Mouse (Mus musculus) embryonic facial prominence, embryonic 10.5 days (tissue): ENCODE measurements at regions not wholly inside any gene's neighbourhood (a gene's known extent, or its start where the extent isn't known, plus 50 kb on each side); places are given as distances from the start of the nearest gene placed in this dataset.
"Not testable (repeated sequence)": the region's sequence is repeated elsewhere in the genome, so short reads cannot be mapped to it uniquely, and the experiment has no call there.

ENCODE experiments used
- DNase-seq: peaks from one replicate; pipeline ENCODE4 v3.0.0-alpha.2; 2017; ENCODE audit warnings: low spot score
- H3K27ac ChIP-seq: fragments of 300-500 bp; sonication (generic); replicated peaks from 2 replicates; pipeline ENCODE4 v1.5.1; 2016; ENCODE audit warnings: mild to moderate bottlenecking
- H3K27me3 ChIP-seq: fragments of 300-500 bp; sonication (generic); replicated peaks from 2 replicates; pipeline ENCODE4 v1.6.1; 2016; ENCODE audit warnings: low read depth, mild to moderate bottlenecking; ENCODE audit not compliant: poor library complexity, severe bottlenecking
- H3K36me3 ChIP-seq: fragments of 300-500 bp; sonication (generic); replicated peaks from 2 replicates; pipeline ENCODE4 v1.6.1; 2016; ENCODE audit warnings: mild to moderate bottlenecking, moderate library complexity
- H3K4me1 ChIP-seq: fragments of 300-500 bp; sonication (generic); 2 replicates; pipeline ENCODE4 v1.6.1; 2016
- H3K4me3 ChIP-seq: fragments of 300-500 bp; sonication (generic); 2 replicates; pipeline ENCODE4 v1.5.1; 2016; ENCODE audit warnings: mild to moderate bottlenecking, moderate library complexity
- H3K9me3 ChIP-seq: fragments of 300-500 bp; sonication (generic); 2 replicates; pipeline ENCODE4 v1.6.1; 2016; ENCODE audit warnings: mild to moderate bottlenecking
- WGBS: fragments of 180-500 bp; shearing (Covaris S2); methylation state at CpG from one replicate; pipeline ENCODE4 v1.1.7; 2016; 5-methylcytosine and 5-hydroxymethylcytosine counted together

- H3K4me1 ChIP-seq: peaks cover 12% of the 10 kb centered on the region
- H3K9me3 ChIP-seq: peaks cover 3% of the 10 kb centered on the region; the same call in 1 of the 2 replicates
- no peak overlapping the region for H3K4me3 ChIP-seq
- H3K27ac ChIP-seq: no peak overlapping the region
- 93% methylated on average over 7 of the region's 7 CpGs for WGBS
- H3K36me3 ChIP-seq: no peaks in the 10 kb centered on the region
- H3K27me3 ChIP-seq: no peaks in the 10 kb centered on the region
- no peak for DNase-seq
Measured at GRCm38 (mm10) chr3:38268226-38268625, 216.4 kb downstream of the Ankrd50 start.

GRCm38 (mm10) chr3:38263261-38264141, 221.1 kb downstream of the Ankrd50 start:
- Histone ChIP-seq H3K9me3 (peaks cover 3% of the 10 kb centered on the region; the same call in 1 of the 2 replicates), H3K27me3 (no peaks in the 10 kb centered on the region), H3K27ac (no peak overlapping the region), H3K4me1 (peaks cover 31% of the 10 kb centered on the region), H3K4me3 (no peak overlapping the region), H3K36me3 (no peaks in the 10 kb centered on the region)
- no peak for DNase-seq
- 60% methylated on average over 16 of the region's 16 CpGs for WGBS

GRCm38 (mm10) chr3:38261326-38262075, 223.1 kb downstream of the Ankrd50 start:
- no peak overlapping the region for H3K4me3 ChIP-seq
- H3K4me1 ChIP-seq: peaks cover 47% of the 10 kb centered on the region
- peak overlapping the region; percentile 35 for H3K27ac ChIP-seq
- 63% methylated on average over 11 of the region's 11 CpGs for WGBS
- no peaks in the 10 kb centered on the region for H3K36me3 ChIP-seq
- H3K9me3 ChIP-seq: peaks cover 3% of the 10 kb centered on the region; the same call in 1 of the 2 replicates
- no peak for DNase-seq
- H3K27me3 ChIP-seq: no peaks in the 10 kb centered on the region

GRCm38 (mm10) chr3:38259223-38259622, 225.4 kb downstream of the Ankrd50 start:
- H3K36me3 ChIP-seq, H3K27me3 ChIP-seq, H3K9me3 ChIP-seq, DNase-seq, H3K4me3 ChIP-seq: not testable (repeated sequence)
- H3K4me1 ChIP-seq: peaks cover 47% of the 10 kb centered on the region
- H3K27ac ChIP-seq: 0 out of 2 replicates have a peak overlapping the region, but pooled peaks have one; percentile 54
- 94% methylated on average over 8 of the region's 8 CpGs for WGBS

GRCm38 (mm10) chr3:38257843-38258290, 226.8 kb downstream of the Ankrd50 start:
- no peaks in the 10 kb centered on the region for H3K27me3 ChIP-seq
- H3K9me3 ChIP-seq: no peaks in the 10 kb centered on the region
- H3K36me3 ChIP-seq: no peaks in the 10 kb centered on the region
- H3K27ac ChIP-seq: peak overlapping the region; percentile 27; the same call in 1 of the 2 replicates
- no peak overlapping the region for H3K4me3 ChIP-seq
- 71% methylated on average over 14 of the region's 14 CpGs for WGBS
- DNase-seq: no peak
- peaks cover 35% of the 10 kb centered on the region for H3K4me1 ChIP-seq

GRCm38 (mm10) chr3:38257076-38257842, 227.4 kb downstream of the Ankrd50 start:
- no peaks in the 10 kb centered on the region for H3K9me3 ChIP-seq
- H3K27me3 ChIP-seq: no peaks in the 10 kb centered on the region
- 66% methylated on average over 14 of the region's 14 CpGs for WGBS
- no peak for DNase-seq
- peak overlapping the region; percentile 27; the same call in 1 of the 2 replicates for H3K27ac ChIP-seq
- H3K4me3 ChIP-seq: no peak overlapping the region
- H3K36me3 ChIP-seq: no peaks in the 10 kb centered on the region
- peaks cover 31% of the 10 kb centered on the region for H3K4me1 ChIP-seq

DNA sequence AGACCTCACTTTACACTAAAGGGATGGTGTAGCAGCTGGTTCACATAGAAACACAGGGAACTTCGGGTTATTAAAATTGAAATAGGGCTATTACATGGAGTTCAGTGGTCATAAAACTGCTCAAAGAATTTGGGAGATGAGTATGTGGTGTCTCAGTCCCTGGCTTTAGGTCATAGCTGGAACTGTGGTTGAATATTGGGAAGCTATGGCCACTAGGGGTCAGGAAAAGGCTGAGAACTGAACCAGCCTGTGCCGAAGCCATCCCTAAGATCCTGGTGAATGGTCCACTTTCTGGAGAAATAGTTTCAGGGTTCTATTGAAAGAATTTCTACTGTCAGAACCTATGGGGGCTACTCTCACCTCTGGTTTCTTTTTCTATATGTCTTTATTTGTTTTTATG, 229.0 kb downstream of the Ankrd50 start:
- Histone ChIP-seq H3K27me3 (no peaks in the 10 kb centered on the region), H3K36me3 (no peaks in the 10 kb centered on the region), H3K9me3 (no peaks in the 10 kb centered on the region), H3K4me3 (no peak overlapping the region), H3K4me1 (peaks cover 20% of the 10 kb centered on the region), H3K27ac (no peak overlapping the region)
- WGBS: 9% methylated on average over 2 of the region's 2 CpGs
- peak; percentile 49 for DNase-seq

DNA sequence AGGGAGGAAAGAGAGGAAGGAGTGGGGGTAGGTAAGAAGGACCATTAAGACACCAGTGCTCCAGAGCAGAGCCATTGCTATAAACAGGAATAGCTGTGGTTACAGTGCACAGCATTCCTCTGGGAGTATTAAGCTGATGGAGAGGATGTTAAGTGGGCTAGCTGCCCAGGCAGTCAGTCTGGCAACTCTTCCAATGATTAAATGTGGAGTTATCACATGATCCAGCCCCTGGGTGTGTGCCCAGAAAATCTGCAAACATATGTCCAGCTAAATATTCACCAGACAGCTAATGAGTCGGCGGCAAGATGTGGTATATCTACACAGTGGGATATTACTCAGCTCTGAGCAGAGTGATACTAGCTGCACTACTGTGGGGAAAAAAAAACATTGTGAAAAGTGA, 229.7 kb downstream of the Ankrd50 start:
- Histone ChIP-seq H3K4me3 (no peak overlapping the region), H3K36me3 (no peaks in the 10 kb centered on the region), H3K9me3 (no peaks in the 10 kb centered on the region), H3K27me3 (no peaks in the 10 kb centered on the region), H3K4me1 (peaks cover 17% of the 10 kb centered on the region), H3K27ac (no peak overlapping the region)
- DNase-seq: no peak
- 87% methylated on average over 2 of the region's 2 CpGs for WGBS

DNA sequence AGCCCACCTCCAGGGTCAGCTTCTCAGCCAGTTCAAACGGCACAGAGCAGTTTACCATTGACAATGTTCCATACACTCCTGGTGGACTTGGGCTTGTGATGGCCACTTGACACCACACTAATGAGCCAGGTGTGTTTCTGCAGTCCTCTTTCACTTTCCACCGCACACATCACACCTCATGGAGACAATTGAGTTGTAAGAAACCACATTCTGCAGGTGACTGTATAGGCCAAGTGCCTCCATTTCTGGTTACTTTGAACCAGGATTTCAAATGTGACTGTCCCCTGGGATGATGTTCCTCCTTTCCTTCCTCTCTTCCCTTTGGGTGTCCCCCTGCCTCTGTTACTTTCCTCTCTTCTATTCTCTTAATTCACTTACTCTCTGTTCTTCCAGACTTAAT, 233.1 kb downstream of the Ankrd50 start:
- Histone ChIP-seq H3K27ac (no peak overlapping the region), H3K27me3 (no peaks in the 10 kb centered on the region), H3K4me3 (no peak overlapping the region), H3K4me1 (peaks cover 1% of the 10 kb centered on the region; the same call in 1 of the 2 replicates), H3K9me3 (no peaks in the 10 kb centered on the region), H3K36me3 (no peaks in the 10 kb centered on the region)
- no peak for DNase-seq
- 75% methylated on average over 2 of the region's 2 CpGs for WGBS

GRCm38 (mm10) chr3:38250552-38250951, 234.1 kb downstream of the Ankrd50 start:
- 77% methylated on average over 5 of the region's 5 CpGs for WGBS
- Histone ChIP-seq H3K27ac (no peak overlapping the region), H3K9me3 (no peaks in the 10 kb centered on the region), H3K36me3 (no peaks in the 10 kb centered on the region), H3K27me3 (no peaks in the 10 kb centered on the region), H3K4me1 (no peaks in the 10 kb centered on the region), H3K4me3 (no peak overlapping the region)
- DNase-seq: no peak

- no peaks in the 10 kb centered on the region for H3K36me3 ChIP-seq
- no peak overlapping the region for H3K27ac ChIP-seq
- H3K9me3 ChIP-seq: no peaks in the 10 kb centered on the region
- H3K4me1 ChIP-seq: no peaks in the 10 kb centered on the region
- H3K27me3 ChIP-seq: no peaks in the 10 kb centered on the region
- no peak for DNase-seq
- no peak overlapping the region for H3K4me3 ChIP-seq
- WGBS: 84% methylated on average over 1 of the region's 1 CpGs
Measured at GRCm38 (mm10) chr3:38248941-38249340, 235.7 kb downstream of the Ankrd50 start.

- Histone ChIP-seq H3K4me1 (no peaks in the 10 kb centered on the region), H3K27me3 (no peaks in the 10 kb centered on the region), H3K27ac (no peak overlapping the region), H3K36me3 (no peaks in the 10 kb centered on the region), H3K9me3 (no peaks in the 10 kb centered on the region), H3K4me3 (no peak overlapping the region)
- no peak for DNase-seq
- 89% methylated on average over 2 of the region's 2 CpGs for WGBS
Measured at GRCm38 (mm10) chr3:38246439-38246838, 238.2 kb downstream of the Ankrd50 start.
